Mouse (Mus musculus): ENCODE data around the gene Ccl12. TPM values are rescaled to one million over a fixed set of nuclear protein-coding genes. Genes with fewer than 3 reads are reported as not detected.

The Ccl12 gene
- polyA plus RNA-seq (2012), result not detected in 2 replicates

GRCm38 (mm10) chr11:82101529-82101928 is at the start of gene Ccl12:
Ccl12 (plus strand) TSS chr11:82101845.
- H3K4me3 ChIP-seq (replicated peaks), result no peak within 1 kb of the TSS
- H3K27me3 ChIP-seq (ENCODE audit: control insufficient read depth), result no peaks in the 10 kb centered on the region
- H3K4me1 ChIP-seq (ENCODE audit: control insufficient read depth), result no peaks in the 10 kb centered on the region
- H3K36me3 ChIP-seq (ENCODE audit: control insufficient read depth), result no peaks in the 10 kb centered on the region
- TF ChIP-seq GATA1 (IDR thresholded peaks at IDR 0.05; ENCODE audit: low read length), result no peak
- H3K9me3 ChIP-seq (ENCODE audit: control insufficient read depth, low read length), result peaks cover 3% of the 10 kb centered on the region

- Histone ChIP-seq H3K36me3 (ENCODE audit: control insufficient read depth) (no peaks in the 10 kb centered on the region), H3K4me3 (replicated peaks) (no peak overlapping the region), H3K27me3 (ENCODE audit: control insufficient read depth) (no peaks in the 10 kb centered on the region), H3K9me3 (ENCODE audit: control insufficient read depth, low read length) (no peaks in the 10 kb centered on the region), H3K4me1 (ENCODE audit: control insufficient read depth) (no peaks in the 10 kb centered on the region)
- no peak for TF ChIP-seq GATA1 (IDR thresholded peaks at IDR 0.05; ENCODE audit: low read length)
These were observed 47.8 kb upstream of the Ccl12 start for GRCm38 (mm10) chr11:82053849-82054248.

- H3K36me3 ChIP-seq (ENCODE audit: control insufficient read depth), result no peaks in the 10 kb centered on the region
- TF ChIP-seq GATA1 (IDR thresholded peaks at IDR 0.05; ENCODE audit: low read length) (no peak), TAL1 (IDR thresholded peaks at IDR 0.05; ENCODE audit: low read length) (no peak)
- no peak within 1 kb of the TSS for H3K4me3 ChIP-seq (replicated peaks)
- H3K4me1 ChIP-seq (ENCODE audit: control insufficient read depth), result no peaks in the 10 kb centered on the region
- no peaks in the 10 kb centered on the region for H3K9me3 ChIP-seq (ENCODE audit: control insufficient read depth, low read length)
- no peaks in the 10 kb centered on the region for H3K27me3 ChIP-seq (ENCODE audit: control insufficient read depth)
These were observed 44.0 kb upstream of the Ccl12 start, which contains the start of gene Ccl11 for GRCm38 (mm10) chr11:82057646-82058045. Ccl11 (plus strand) TSS chr11:82057823.

GRCm38 (mm10) chr11:82062226-82062625 is 39.4 kb upstream of the Ccl12 start:
- Histone ChIP-seq H3K27me3 (ENCODE audit: control insufficient read depth) (no peaks in the 10 kb centered on the region), H3K36me3 (ENCODE audit: control insufficient read depth) (no peaks in the 10 kb centered on the region)

GRCm38 (mm10) chr11:82063454-82063853 is 38.2 kb upstream of the Ccl12 start:
- TF ChIP-seq GATA1 (IDR thresholded peaks at IDR 0.05; ENCODE audit: low read length) (no peak), TAL1 (IDR thresholded peaks at IDR 0.05; ENCODE audit: low read length) (no peak)
- H3K36me3 ChIP-seq (ENCODE audit: control insufficient read depth), result no peaks in the 10 kb centered on the region
- no peak overlapping the region for H3K4me3 ChIP-seq (replicated peaks)
- no peaks in the 10 kb centered on the region for H3K4me1 ChIP-seq (ENCODE audit: control insufficient read depth)
- H3K9me3 ChIP-seq (ENCODE audit: control insufficient read depth, low read length), result no peaks in the 10 kb centered on the region
- no peaks in the 10 kb centered on the region for H3K27me3 ChIP-seq (ENCODE audit: control insufficient read depth)

More at GRCm38 (mm10) chr11:82062226-82062625, 39.4 kb upstream of the Ccl12 start:
- TF ChIP-seq TAL1 (IDR thresholded peaks at IDR 0.05; ENCODE audit: low read length), result no peak
- TF ChIP-seq GATA1 (IDR thresholded peaks at IDR 0.05; ENCODE audit: low read length), result no peak
- Histone ChIP-seq H3K9me3 (ENCODE audit: control insufficient read depth, low read length) (no peaks in the 10 kb centered on the region), H3K4me3 (replicated peaks) (no peak overlapping the region), H3K4me1 (ENCODE audit: control insufficient read depth) (no peaks in the 10 kb centered on the region)

DNA sequence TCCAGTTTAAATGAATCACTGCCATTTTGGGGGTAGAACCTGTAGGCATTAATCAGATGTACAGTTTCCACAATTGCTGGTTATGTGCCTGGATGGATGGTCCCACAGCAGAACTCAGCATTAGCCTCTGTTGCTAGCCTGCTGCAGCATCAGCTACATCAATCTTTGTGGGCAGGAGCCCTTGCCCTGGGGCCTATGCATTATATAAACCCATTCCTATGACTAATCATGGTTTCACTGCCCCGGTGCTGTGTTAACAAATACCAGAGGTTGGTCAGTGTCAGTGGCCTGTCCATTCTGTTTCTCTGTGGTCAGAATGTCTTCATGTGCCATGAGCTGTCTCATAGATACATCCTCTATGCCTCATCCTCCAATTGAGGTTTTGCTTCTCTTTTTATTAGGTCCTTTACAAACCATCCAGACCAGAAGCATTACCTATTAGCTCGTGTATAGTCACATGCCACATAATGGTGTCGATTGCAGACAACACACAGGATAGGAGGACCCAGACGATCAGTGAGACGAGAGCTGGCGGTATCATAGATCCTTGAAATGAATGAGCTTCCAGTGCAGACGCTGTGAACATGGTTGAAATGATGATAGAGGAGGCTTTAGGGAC is 34.6 kb upstream of the Ccl12 start:
- Histone ChIP-seq H3K4me1 (ENCODE audit: control insufficient read depth) (no peaks in the 10 kb centered on the region), H3K9me3 (ENCODE audit: control insufficient read depth, low read length) (no peaks in the 10 kb centered on the region), H3K4me3 (replicated peaks) (no peak overlapping the region), H3K27me3 (ENCODE audit: control insufficient read depth) (no peaks in the 10 kb centered on the region), H3K36me3 (ENCODE audit: control insufficient read depth) (no peaks in the 10 kb centered on the region)
- TF ChIP-seq TAL1 (IDR thresholded peaks at IDR 0.05; ENCODE audit: low read length), result no peak
- TF ChIP-seq GATA1 (IDR thresholded peaks at IDR 0.05; ENCODE audit: low read length), result no peak

- peaks cover 3% of the 10 kb centered on the region; the same call in 1 of the 2 replicates for H3K9me3 ChIP-seq (ENCODE audit: control insufficient read depth, low read length)
- H3K27me3 ChIP-seq (ENCODE audit: control insufficient read depth), result no peaks in the 10 kb centered on the region
- H3K4me1 ChIP-seq (ENCODE audit: control insufficient read depth), result no peaks in the 10 kb centered on the region
- H3K4me3 ChIP-seq (replicated peaks), result no peak overlapping the region
- no peaks in the 10 kb centered on the region for H3K36me3 ChIP-seq (ENCODE audit: control insufficient read depth)
- no peak for TF ChIP-seq TAL1 (IDR thresholded peaks at IDR 0.05; ENCODE audit: low read length)
These were observed 30.6 kb upstream of the Ccl12 start for GRCm38 (mm10) chr11:82071076-82071475.

- H3K36me3 ChIP-seq (ENCODE audit: control insufficient read depth), result no peaks in the 10 kb centered on the region
These were observed 29.3 kb upstream of the Ccl12 start for GRCm38 (mm10) chr11:82072374-82072773.

DNA sequence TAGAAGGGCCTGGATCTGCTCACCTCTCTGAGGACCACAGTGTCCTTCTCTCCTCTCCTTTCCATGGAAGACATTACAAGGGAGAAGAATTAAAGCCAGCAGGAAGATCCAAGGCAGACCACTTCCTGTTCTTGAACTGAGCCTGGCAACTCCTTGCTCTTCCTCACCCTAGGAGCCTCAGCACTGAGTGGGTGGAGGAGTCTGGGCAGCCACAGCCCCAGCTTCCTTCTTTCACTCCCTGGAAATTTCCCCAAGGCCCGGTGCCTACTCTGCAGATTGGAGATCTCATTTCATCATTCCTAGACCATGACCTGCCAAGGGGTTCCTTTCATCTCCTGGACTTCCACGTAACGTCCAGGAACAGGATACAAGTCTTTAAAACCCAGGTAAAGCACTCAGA is 28.7 kb upstream of the Ccl12 start:
- TF ChIP-seq TAL1 (IDR thresholded peaks at IDR 0.05; ENCODE audit: low read length) (no peak), GATA1 (IDR thresholded peaks at IDR 0.05; ENCODE audit: low read length) (no peak)
- Histone ChIP-seq H3K4me3 (replicated peaks) (no peak overlapping the region), H3K4me1 (ENCODE audit: control insufficient read depth) (no peaks in the 10 kb centered on the region), H3K9me3 (ENCODE audit: control insufficient read depth, low read length) (peaks cover 3% of the 10 kb centered on the region), H3K27me3 (ENCODE audit: control insufficient read depth) (no peaks in the 10 kb centered on the region), H3K36me3 (ENCODE audit: control insufficient read depth) (no peaks in the 10 kb centered on the region)

More at GRCm38 (mm10) chr11:82072374-82072773, 29.3 kb upstream of the Ccl12 start:
- Histone ChIP-seq H3K4me1 (ENCODE audit: control insufficient read depth) (no peaks in the 10 kb centered on the region), H3K4me3 (replicated peaks) (no peak overlapping the region), H3K27me3 (ENCODE audit: control insufficient read depth) (no peaks in the 10 kb centered on the region), H3K9me3 (ENCODE audit: control insufficient read depth, low read length) (peaks cover 3% of the 10 kb centered on the region)
- TF ChIP-seq GATA1 (IDR thresholded peaks at IDR 0.05; ENCODE audit: low read length) (no peak), TAL1 (IDR thresholded peaks at IDR 0.05; ENCODE audit: low read length) (no peak)

DNA sequence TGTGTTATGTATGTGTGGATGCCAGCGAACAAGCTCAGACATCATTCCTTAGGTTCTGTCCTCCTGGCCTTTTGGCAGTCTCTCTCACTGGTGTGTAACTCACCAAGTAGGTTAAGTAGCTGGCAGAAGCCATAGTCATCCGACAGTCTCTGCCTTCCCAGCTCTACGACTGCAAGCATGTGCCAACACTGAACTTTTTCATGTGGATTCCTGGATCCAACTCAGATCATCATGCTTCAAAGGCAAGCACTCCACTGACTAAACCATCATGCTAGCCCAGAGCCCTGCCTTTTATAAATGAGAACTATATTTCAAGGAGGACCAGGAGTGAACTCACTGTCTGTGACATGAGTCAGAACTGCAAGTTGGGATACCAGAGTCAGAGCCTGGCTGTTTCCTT is 28.0 kb upstream of the Ccl12 start:
- H3K4me3 ChIP-seq (replicated peaks), result no peak overlapping the region
- TF ChIP-seq GATA1 (IDR thresholded peaks at IDR 0.05; ENCODE audit: low read length), result no peak
- no peak for TF ChIP-seq TAL1 (IDR thresholded peaks at IDR 0.05; ENCODE audit: low read length)
- H3K27me3 ChIP-seq (ENCODE audit: control insufficient read depth), result no peaks in the 10 kb centered on the region
- H3K36me3 ChIP-seq (ENCODE audit: control insufficient read depth), result no peaks in the 10 kb centered on the region
- H3K9me3 ChIP-seq (ENCODE audit: control insufficient read depth, low read length), result peaks cover 3% of the 10 kb centered on the region
- H3K4me1 ChIP-seq (ENCODE audit: control insufficient read depth), result no peaks in the 10 kb centered on the region

Measured in erythroblast, embryonic 14.5 days (primary cell).